Mouse (Mus musculus): Measurements from ENCODE around the gene Hsph1. TPM values are rescaled to one million over a fixed set of nuclear protein-coding genes. Genes with fewer than 3 reads are reported as not detected.

Hsph1 gene
- 7.3 and 14.7 TPM in 2 replicates for polyA plus RNA-seq (2015; fragmentation: Nextera tagmentation; extraction: Ambion mirVana)

DNA sequence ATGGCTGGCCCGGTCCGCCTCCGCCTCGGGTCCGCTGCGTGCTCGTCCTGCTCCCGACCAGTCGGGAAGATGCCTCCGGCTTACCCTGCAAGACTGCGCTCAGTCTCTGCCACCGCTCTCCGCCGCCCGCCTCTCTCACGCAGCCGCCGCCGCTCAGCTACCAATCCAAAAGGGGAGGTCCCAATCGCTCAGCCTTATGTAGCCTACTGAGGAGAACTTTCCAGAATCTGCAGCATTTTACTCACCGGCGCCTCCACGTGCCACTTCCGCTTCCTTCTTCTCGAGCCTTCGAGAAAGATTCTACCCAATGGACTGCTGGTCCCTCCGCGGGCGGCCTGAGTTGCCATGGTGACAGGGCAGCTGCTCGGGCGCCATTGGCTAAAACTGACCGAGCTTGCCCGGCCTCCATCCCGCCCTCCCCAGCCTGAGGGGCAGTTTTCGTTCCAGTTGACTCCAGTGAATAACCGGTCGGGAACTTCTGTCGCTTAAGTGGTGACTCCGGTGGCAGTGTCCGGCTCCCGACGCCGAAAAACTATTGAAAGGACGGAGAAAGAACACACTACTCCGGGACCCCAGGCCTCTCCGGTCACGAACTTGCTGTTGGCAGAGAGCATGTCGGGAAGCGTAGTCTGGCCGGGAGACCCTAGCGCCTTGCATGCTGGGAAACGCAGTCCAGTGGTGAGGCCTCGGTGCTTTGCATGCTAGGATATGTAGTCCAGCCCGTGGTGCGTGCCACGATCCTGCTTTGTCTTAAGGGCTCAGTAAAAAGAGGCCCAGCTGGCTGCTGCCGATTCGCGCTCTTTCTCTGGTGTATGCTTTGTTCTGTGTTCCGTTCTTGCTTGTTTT, at the start of gene Hsph1:
Hsph1 (minus strand) TSS at position 302 of the 846 bp plus-strand sequence.
- DNase-seq (ENCODE audit: low spot score) (peak; percentile 99), ATAC-seq (peak; percentile 99)
- Histone ChIP-seq H3K4me3 (ENCODE audit: low read depth, low read length) (peak within 1 kb of the TSS; percentile 58), H3K9me3 (ENCODE audit: low read length) (no peaks in the 10 kb centered on the region), H3K4me2 (replicated peaks; ENCODE audit: low read depth, low read length) (peak within 1 kb of the TSS; percentile 96), H3K27ac (ENCODE audit: low read length) (peak within 1 kb of the TSS; percentile 74), H3K9ac (replicated peaks; ENCODE audit: low read depth) (peak within 1 kb of the TSS; percentile 33; the same call in 1 of the 2 replicates), H3K27me3 (replicated peaks; ENCODE audit: insufficient read depth, low read length) (no peaks in the 10 kb centered on the region), H3K36me3 (ENCODE audit: insufficient read depth, low read length) (no peaks in the 10 kb centered on the region), H3K4me1 (ENCODE audit: insufficient read depth, low read depth, low read length) (no peaks in the 10 kb centered on the region)
- TF ChIP-seq CTCF (IDR thresholded peaks at IDR 0.05) (peak; percentile 43), EP300 (IDR thresholded peaks at IDR 0.05) (no peak)
- under 1% methylated on average over 46 of the region's 60 CpGs for WGBS

DNA sequence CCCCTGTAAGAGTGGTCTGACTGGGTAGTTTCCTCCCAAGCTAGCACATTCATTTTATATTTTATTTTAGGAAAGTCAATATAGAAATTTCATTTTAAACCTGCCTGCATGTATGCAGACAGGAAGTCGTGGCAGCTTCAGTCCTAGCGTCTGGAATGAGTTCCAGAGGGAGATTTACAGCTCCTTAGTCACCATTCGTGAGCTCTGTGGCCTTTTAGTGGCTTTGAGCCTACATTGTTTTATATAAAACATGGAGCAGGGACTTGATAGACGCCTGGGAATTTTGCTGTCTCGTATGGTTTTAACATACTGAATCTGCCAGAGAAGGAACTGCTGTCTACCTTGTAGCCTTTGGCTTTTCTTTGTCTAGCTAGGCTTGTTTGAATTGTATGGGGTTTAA, 44.8 kb upstream of the Hsph1 start:
- Histone ChIP-seq H3K27ac (ENCODE audit: low read length) (no peak overlapping the region), H3K4me1 (ENCODE audit: insufficient read depth, low read depth, low read length) (peaks cover 8% of the 10 kb centered on the region; the same call in 1 of the 2 replicates)
- WGBS: 67% methylated on average over 5 of the region's 5 CpGs

DNA sequence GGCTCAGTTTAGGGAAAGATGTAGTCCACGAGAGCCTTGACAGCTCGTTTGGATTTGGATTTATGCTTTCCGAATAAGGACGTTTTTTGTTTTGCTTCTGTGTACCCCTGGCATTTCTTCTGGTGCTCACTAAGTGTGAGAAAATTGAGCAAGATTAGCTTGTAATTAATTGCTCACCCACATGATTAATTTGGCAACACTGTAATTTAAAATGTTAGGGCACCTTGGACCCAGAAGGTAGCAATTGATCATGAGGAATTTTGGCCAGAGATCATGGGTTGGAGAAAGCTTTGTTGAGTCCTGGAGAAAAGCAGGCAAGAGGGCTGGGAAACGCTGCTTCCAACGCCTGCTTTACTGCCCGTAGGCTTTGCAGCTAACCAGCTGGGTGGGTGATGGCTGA, 43.7 kb upstream of the Hsph1 start:
- no peaks in the 10 kb centered on the region for H3K27me3 ChIP-seq (replicated peaks; ENCODE audit: insufficient read depth, low read length)
- WGBS: 56% methylated on average over 7 of the region's 7 CpGs
- ATAC-seq (no peak), DNase-seq (ENCODE audit: low spot score) (no peak)
- no peaks in the 10 kb centered on the region for H3K9me3 ChIP-seq (ENCODE audit: low read length)
- no peaks in the 10 kb centered on the region for H3K36me3 ChIP-seq (ENCODE audit: insufficient read depth, low read length)
- H3K4me3 ChIP-seq (ENCODE audit: low read depth, low read length): no peak overlapping the region
- TF ChIP-seq EP300 (IDR thresholded peaks at IDR 0.05) (no peak), CTCF (IDR thresholded peaks at IDR 0.05) (no peak)
- H3K4me1 ChIP-seq (ENCODE audit: insufficient read depth, low read depth, low read length): peaks cover 8% of the 10 kb centered on the region; the same call in 1 of the 2 replicates
- H3K9ac ChIP-seq (replicated peaks; ENCODE audit: low read depth): no peak overlapping the region
- H3K4me2 ChIP-seq (replicated peaks; ENCODE audit: low read depth, low read length): no peak overlapping the region; the same call in 1 of the 2 replicates
- no peak overlapping the region for H3K27ac ChIP-seq (ENCODE audit: low read length)

More for the DNA sequence above, 44.8 kb upstream of the Hsph1 start:
- Histone ChIP-seq H3K4me2 (replicated peaks; ENCODE audit: low read depth, low read length) (no peak overlapping the region), H3K27me3 (replicated peaks; ENCODE audit: insufficient read depth, low read length) (no peaks in the 10 kb centered on the region), H3K9ac (replicated peaks; ENCODE audit: low read depth) (no peak overlapping the region), H3K36me3 (ENCODE audit: insufficient read depth, low read length) (no peaks in the 10 kb centered on the region), H3K9me3 (ENCODE audit: low read length) (no peaks in the 10 kb centered on the region), H3K4me3 (ENCODE audit: low read depth, low read length) (no peak overlapping the region)
- DNase-seq (ENCODE audit: low spot score) (no peak), ATAC-seq (no peak)
- TF ChIP-seq CTCF (IDR thresholded peaks at IDR 0.05) (no peak), EP300 (IDR thresholded peaks at IDR 0.05) (no peak)

DNA sequence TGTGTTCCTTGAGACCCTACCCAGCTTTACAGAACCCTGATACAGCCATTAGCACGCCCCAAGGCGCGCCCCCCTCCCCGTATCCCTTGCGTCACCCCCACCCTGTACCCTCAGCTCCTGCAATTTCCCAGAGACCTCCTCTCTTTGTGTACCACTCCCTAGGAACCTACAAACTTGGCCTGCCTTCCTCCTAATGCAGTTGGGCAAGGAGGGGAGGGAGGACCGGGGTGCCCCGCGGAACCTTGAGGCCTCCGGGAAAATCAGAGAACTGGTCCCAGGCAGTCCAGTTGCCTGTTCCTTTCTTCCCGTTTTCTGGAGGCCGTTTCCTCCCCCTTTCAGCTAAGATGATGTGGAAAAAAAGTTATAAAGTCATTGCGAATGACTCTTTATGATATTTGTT, 43.2 kb upstream of the Hsph1 start:
- H3K9me3 ChIP-seq (ENCODE audit: low read length): no peaks in the 10 kb centered on the region
- no peaks in the 10 kb centered on the region for H3K27me3 ChIP-seq (replicated peaks; ENCODE audit: insufficient read depth, low read length)
- no peak overlapping the region for H3K27ac ChIP-seq (ENCODE audit: low read length)
- no peak for TF ChIP-seq CTCF (IDR thresholded peaks at IDR 0.05)
- no peak for TF ChIP-seq EP300 (IDR thresholded peaks at IDR 0.05)
- 0 out of 2 replicates have a peak overlapping the region, but pooled peaks have one; percentile 66 for H3K4me3 ChIP-seq (ENCODE audit: low read depth, low read length)
- H3K4me1 ChIP-seq (ENCODE audit: insufficient read depth, low read depth, low read length): peaks cover 8% of the 10 kb centered on the region; the same call in 1 of the 2 replicates
- 13% methylated on average over 12 of the region's 12 CpGs for WGBS
- H3K36me3 ChIP-seq (ENCODE audit: insufficient read depth, low read length): no peaks in the 10 kb centered on the region
- DNase-seq (ENCODE audit: low spot score) (peak; percentile 9), ATAC-seq (no peak)
- H3K4me2 ChIP-seq (replicated peaks; ENCODE audit: low read depth, low read length): peak overlapping the region; percentile 94
- H3K9ac ChIP-seq (replicated peaks; ENCODE audit: low read depth): no peak overlapping the region

DNA sequence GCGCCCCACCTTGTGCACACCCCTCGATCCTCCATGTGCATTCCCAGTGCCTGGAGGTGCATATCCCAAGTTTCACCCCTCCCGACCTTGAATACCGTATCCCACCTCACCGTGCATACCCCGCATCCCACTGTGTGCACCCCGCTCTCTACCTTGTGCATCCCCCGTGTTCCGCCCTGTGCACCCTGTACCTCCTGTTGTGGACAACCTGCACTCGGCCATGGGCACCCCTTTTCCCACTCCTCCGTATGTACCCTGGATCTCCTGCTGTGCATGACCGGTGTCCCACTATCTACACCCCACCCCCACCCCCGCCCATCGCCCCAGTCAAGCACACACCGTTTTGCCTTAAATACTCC, 42.8 kb upstream of the Hsph1 start:
- Histone ChIP-seq H3K9me3 (ENCODE audit: low read length) (no peaks in the 10 kb centered on the region), H3K36me3 (ENCODE audit: insufficient read depth, low read length) (no peaks in the 10 kb centered on the region), H3K4me2 (replicated peaks; ENCODE audit: low read depth, low read length) (peak overlapping the region; percentile 94), H3K4me3 (ENCODE audit: low read depth, low read length) (peak overlapping the region; percentile 66), H3K27ac (ENCODE audit: low read length) (no peak overlapping the region), H3K27me3 (replicated peaks; ENCODE audit: insufficient read depth, low read length) (no peaks in the 10 kb centered on the region), H3K9ac (replicated peaks; ENCODE audit: low read depth) (no peak overlapping the region), H3K4me1 (ENCODE audit: insufficient read depth, low read depth, low read length) (peaks cover 8% of the 10 kb centered on the region; the same call in 1 of the 2 replicates)
- TF ChIP-seq EP300 (IDR thresholded peaks at IDR 0.05) (no peak), CTCF (IDR thresholded peaks at IDR 0.05) (no peak)
- no peak for DNase-seq (ENCODE audit: low spot score)
- under 1% methylated on average over 15 of the region's 15 CpGs for WGBS
- ATAC-seq: no peak

DNA sequence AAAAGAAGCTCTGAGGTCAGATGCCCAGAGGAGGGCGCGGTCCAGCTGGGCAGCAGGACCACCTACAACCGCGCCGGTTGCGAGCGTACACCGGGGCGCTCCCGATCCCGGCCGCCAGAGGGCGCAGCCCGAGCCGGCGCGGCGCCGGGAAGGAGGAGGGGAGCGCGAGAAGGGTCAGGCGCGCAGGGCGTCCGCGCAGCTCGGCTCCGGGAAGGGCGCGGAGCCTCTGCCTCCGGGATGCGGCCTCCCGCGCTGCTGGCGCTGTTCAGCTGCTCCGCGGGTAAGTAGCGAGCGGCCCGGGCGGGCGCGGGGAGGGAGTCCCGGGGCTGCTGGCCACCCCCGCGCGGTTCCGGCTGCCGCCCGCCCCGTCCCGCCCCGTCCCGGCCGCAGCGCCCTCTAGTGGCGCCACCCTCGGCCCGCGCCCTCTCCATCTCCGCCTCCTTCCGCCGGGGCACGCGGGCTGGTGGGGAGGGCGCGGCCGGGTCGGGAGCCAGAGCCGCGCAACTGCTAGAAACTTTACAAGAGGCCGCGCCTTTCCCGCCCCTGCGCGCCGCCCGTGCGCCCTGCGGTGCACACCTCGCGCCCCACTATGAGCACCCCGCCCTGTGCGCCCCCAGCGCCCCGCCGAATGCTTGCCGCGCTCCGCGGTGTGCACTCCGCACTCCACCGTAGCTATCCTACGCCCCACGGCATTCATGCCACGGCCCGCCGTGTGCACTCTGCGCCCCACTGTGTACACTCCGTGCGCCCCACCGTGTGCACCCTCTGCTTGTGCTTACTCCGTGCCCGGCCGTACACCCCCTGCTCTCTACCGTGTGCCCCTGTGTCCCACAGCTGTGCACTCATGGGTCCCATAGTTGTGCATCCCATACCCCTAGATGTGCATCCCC, 42.2 kb upstream of the Hsph1 start, which contains the start of gene B3glct:
B3glct (plus strand) TSS at position 131 of the 890 bp plus-strand sequence.
- Histone ChIP-seq H3K36me3 (ENCODE audit: insufficient read depth, low read length) (no peaks in the 10 kb centered on the region), H3K27ac (ENCODE audit: low read length) (peak within 1 kb of the TSS; percentile 70; the same call in 1 of the 2 replicates), H3K27me3 (replicated peaks; ENCODE audit: insufficient read depth, low read length) (no peaks in the 10 kb centered on the region), H3K4me3 (ENCODE audit: low read depth, low read length) (peak within 1 kb of the TSS; percentile 66), H3K4me1 (ENCODE audit: insufficient read depth, low read depth, low read length) (peaks cover 8% of the 10 kb centered on the region; the same call in 1 of the 2 replicates), H3K4me2 (replicated peaks; ENCODE audit: low read depth, low read length) (peak within 1 kb of the TSS; percentile 94), H3K9me3 (ENCODE audit: low read length) (no peaks in the 10 kb centered on the region), H3K9ac (replicated peaks; ENCODE audit: low read depth) (peak within 1 kb of the TSS; percentile 53)
- ATAC-seq (peak; percentile 98), DNase-seq (ENCODE audit: low spot score) (peak; percentile 84)
- TF ChIP-seq EP300 (IDR thresholded peaks at IDR 0.05): no peak
- peak; percentile 80 for TF ChIP-seq CTCF (IDR thresholded peaks at IDR 0.05)
- WGBS: 4% methylated on average over 28 of the region's 106 CpGs
